Mouse (Mus musculus): Measurements from ENCODE around the gene Dolpp1. TPM values are rescaled to one million over a fixed set of nuclear protein-coding genes. Genes with fewer than 3 reads are reported as not detected.

Dolpp1 gene
- 24.4 and 31.5 TPM in 2 replicates for polyA plus RNA-seq (2012)

DNA sequence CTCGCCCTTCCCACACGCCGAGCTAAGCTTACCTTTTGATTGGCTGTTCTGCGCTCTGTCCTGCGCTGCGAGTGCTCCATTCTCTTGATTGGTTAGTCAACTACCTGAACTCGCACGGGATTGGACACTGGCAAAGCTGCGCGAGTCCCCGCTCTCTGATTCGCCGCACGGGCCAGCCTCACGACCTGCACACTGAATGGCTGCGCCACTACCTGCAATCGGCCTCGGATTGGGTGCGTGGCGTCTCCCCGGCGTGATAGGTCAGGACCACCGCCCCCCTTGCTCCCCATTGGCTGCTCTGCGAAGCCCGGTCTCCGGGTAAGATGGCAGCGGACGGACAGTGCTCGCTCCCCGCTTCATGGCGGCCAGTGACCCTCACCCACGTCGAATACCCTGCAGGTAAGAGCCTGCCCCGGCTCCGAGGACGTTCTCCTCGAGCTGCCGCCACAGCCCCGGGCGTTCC, at the start of gene Dolpp1:
Dolpp1 (plus strand) TSS at position 141 of the 463 bp plus-strand sequence.
- TF ChIP-seq GATA1 (IDR thresholded peaks at IDR 0.05; ENCODE audit: low read length), result no peak

DNA sequence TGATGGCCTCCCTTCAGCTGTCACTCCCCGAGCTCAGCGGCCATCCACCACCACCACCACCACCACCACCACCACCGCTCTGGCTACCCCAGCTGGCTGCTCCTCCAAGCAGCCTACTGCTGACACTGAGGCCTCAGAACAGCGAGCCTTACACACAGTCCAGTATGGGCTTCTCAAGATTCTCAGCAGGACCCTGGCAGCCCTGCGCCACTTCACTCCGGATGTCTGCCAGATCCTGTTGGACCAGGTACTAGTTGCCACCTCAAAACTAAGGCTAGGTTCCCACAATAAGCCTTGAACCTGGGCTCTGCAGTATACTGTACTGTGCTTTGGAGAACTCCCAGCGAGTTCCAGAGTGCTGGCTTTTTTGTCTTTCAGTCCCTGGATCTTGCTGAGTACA, 49.5 kb upstream of the Dolpp1 start:
- TF ChIP-seq GATA1 (IDR thresholded peaks at IDR 0.05; ENCODE audit: low read length), result no peak

DNA sequence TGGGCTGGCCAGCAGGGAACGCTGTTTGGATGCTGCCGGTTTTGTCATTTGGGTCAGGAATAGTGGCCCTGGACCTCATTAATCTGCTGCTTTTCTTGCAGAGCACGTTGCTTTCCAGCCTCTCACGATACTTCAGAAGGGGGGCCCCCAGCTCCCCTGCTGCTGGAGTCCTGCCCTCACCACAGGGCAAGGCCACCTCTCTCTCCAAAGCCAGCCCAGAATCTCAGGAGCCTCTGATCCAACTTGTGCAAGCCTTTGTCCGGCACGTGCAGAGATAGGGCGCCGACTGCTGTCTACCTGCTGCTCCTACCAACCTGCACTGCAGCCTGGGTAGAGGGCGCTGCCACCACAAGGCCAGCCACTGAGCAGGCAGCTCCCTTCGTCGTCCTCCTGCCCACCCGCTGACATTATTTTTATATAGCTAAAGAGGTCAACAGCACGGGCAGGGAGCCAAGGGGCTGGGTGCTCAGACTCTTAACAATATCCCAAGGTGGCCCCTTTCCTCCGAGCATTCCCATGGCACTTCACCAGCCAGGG, 48.4 kb upstream of the Dolpp1 start:
- TF ChIP-seq GATA1 (IDR thresholded peaks at IDR 0.05; ENCODE audit: low read length), result no peak

DNA sequence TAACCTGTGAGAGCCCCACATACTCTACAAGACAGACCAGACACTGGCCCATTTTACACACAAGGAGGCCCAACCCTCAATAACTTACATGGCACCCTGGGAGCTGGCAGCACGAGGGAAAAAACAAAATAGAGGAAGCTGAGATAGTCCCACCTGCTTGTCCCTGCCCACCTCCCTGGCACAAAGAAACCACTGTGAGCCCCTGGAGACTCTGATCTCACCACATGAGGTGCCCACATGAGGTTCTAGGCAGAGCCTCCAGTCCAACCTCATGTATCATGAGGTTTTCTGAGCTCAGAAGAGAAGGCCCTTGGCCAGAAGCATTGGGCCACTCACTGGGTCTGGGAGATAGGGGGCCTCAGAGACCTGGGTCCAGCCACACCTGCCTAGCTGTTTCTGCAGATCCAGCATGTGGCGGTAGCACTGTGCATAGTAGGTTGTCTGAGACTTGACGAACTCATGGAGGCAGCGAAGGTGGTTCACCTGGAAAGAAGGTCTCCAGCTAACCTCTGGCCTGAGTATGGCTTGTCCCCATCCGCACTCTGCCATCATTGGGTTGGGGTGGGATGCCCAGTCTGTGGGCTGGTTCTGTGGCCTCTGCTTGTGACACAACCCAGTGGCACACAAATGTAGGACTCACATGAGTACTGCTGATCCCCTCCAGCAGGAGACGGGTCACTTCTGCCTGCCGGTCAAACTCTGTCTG, 45.9 kb upstream of the Dolpp1 start:
- TF ChIP-seq GATA1 (IDR thresholded peaks at IDR 0.05; ENCODE audit: low read length), result no peak

DNA sequence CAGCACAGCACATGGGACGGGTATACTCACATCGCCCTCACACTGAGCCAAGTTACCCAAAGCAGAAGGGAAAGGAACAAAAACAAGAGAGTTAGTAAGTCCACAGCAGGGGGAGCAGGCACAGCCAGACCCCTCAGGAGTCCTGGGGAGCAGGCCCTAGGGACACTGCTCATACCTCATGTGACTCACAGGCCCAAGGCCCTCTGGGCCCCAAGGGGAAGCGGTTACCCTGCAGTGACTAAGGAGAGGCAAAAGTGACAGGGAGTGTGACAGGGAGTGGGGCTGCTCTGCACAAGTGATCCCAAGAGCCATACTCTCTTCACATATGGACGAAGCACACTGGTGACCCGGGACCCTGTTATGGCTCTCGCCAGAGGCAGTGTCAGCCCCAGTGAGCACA, 42.9 kb upstream of the Dolpp1 start:
- TF ChIP-seq GATA1 (IDR thresholded peaks at IDR 0.05; ENCODE audit: low read length), result no peak

DNA sequence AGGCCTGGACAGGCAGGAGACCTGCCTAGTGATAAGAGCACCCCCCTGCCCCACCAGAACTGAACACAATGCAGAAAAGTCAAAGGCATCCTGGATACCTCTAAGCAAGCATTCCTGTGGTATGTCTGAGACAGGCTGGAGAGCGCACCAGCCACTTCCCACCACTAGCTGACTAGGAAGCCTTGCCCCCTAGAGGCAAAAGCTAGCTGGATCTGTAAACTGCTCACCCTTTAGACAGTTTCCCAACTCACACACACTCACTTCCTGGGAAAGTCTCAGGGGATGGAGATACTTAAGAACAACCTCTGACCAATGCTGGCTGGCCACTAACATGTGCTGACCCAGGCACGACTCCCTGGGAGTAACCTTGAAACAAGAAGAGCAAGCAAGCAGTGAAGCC, 40.9 kb upstream of the Dolpp1 start:
- TF ChIP-seq GATA1 (IDR thresholded peaks at IDR 0.05; ENCODE audit: low read length), result no peak

DNA sequence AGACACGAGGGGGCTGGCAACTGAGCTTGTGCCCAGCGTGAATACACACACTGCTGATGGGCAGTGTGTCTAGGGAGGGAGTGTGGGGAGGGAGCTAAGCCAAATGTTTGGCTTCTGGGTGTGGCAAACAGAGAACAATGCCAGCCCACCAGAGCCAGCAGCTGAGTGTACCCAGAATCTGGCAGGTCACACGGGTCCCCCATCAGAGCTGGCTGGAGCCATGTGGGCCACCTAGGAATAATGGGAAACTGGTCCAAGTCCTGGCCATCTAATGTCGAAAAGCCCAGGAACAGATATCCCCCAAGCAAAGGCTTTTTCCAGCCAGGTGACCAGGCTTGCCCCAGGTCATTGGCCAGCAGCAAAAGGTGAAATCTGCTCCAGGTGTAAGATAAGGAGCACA, 36.2 kb upstream of the Dolpp1 start:
- no peak for TF ChIP-seq GATA1 (IDR thresholded peaks at IDR 0.05; ENCODE audit: low read length)

DNA sequence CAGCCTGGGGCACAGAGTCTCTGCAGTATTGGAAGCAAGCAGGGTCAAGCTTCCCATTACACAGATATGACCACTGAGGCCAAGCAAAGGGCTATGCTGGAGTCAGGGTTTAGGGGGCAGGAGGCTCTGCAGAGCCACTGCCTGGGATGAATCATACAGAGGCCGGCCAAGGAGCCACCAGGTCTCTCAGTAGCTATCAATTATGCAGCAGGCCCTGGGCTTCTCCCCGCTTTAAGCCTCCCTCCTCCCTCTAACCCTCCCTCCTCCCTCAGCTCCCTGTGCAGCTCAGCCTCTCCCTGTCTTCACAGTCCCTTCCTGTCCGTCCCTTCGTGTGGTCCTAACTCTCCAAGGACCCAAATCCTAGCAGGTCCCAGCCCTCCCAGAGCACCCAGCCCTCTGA, 35.8 kb upstream of the Dolpp1 start:
- TF ChIP-seq GATA1 (IDR thresholded peaks at IDR 0.05; ENCODE audit: low read length), result no peak

DNA sequence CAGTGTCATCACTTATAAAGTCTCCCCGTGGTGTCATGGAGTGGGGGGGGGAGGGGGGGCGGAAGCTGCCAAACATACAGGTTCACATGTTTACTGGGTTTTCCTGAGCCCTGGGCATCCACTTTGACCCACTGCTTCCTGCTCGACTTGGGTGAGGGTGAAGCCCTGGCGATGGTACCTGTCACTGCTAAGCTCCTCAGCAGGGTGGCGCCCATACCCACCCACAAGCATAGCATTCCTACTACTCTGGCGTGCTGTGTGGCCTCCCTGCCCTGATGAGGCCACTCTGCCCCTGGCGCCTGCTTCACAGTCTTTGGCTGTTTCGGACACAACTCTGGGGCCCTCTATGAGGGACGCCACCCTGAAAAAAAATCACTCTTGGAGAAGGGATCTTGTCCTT, 35.1 kb upstream of the Dolpp1 start:
- no peak for TF ChIP-seq GATA1 (IDR thresholded peaks at IDR 0.05; ENCODE audit: low read length)

DNA sequence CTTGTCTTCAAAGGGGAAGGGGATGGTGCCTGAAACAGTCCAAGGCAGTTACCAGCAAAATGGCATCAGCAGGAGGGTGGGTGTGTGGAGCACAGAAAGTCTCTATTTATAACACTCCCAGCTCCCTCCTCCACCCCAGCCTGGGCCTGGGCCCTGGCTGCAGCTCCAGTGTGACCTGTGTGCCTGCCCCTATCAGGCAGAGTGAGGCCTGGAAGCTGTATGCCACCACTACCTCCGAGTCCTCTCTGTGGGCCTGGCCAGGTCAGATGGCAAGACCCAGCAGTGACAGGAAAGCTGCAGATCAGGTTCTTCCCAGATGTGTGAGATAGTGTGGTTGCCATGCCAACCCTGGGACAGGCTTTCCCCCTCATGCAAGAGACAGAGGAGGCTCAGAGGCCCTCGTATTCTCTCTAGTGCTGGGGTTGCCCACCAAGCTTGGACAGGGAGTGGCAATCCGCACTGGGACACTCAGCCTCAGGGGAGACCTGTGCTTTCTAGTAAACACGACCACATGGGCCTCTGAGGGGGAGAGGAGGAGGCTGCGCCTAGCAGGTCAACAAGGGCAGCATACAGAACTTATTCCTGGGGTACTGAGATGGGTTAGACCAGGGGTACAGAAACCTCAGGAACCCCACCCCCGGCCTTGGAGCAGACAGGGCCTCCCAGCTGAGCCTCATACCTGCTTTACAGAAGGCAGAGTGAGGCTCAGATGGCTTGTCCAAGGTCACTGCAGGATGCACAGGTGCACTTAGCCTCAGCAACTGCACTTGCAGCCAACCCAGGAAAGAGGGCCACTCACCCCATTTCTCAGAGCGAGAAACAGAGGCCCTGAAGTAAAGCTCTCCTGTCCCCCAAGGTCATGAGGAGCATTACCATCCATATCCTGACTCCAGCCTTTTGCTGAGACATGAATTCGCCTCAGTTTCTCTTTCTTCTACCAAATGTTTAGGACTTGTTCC, 34.2 kb upstream of the Dolpp1 start:
- TF ChIP-seq GATA1 (IDR thresholded peaks at IDR 0.05; ENCODE audit: low read length), result no peak

DNA sequence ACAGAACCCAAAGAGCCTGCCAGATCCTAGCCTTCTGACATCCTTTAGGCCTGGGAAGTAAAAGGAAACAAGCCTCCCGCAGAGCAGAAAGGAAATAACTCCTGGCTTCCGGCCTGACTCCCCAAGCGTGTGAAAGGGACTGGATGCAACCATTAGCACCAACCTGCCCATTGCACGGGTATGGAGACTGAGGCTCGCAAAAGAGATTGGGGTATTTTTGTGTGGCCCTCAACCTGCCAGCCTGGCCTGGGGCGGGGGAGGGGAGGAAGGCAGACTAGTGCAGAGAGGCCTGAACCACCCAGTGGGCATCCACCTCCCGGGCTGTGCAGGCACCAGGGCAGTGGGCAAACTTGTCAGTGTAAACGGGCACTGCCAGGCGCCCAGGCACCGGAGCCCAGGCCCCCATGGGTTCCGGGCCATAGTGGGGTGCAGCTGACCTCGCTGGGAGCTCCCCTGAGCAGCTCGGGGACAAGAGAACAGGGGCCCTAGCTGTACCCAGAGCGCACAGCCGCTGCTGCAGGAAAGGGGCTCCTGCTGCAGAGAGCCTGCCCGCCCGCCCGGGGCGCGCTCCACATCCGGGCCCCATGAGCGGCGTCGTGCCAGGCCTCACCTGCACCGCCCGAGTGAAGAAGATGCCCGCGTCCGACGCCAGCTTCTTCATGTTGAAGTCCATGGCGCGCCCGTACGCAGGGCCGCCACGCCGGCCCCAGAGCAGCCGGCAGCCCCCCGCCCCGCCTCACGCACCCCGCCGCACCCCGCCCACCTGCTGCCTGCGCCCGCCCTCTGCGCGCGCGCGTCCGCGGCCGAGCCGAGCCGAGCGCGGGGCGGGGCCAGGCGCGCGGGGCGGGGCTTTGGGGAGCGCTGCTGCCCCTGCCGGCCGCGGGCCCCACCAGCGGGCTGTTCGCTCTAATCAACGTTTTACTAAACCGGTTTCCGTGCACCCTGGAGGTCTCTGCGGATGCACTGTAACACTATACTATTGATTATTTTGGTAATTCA, 33.2 kb upstream of the Dolpp1 start, which contains the start of gene Sh3glb2:
Sh3glb2 (minus strand) TSS at position 805 of the 999 bp plus-strand sequence.
- no peak for TF ChIP-seq GATA1 (IDR thresholded peaks at IDR 0.05; ENCODE audit: low read length)

DNA sequence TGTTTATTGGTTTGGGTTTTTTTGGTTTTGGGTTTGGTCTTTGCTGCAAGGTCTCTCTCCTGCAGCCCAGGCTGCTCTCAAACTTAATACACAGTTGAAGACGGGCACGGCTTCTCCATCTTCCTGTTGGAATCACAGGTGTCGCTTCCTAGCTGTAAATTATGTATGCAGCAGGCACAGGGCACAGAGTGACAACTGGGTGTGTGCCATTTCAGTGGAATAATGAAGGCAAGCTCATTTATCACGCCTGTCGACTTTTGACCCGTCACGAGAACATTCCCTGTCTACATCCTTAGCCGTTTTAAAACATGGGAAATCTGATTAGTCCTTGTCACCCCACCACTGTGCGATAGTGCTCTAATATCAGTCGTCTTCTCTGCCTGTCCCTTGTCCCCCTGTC, 31.4 kb upstream of the Dolpp1 start:
- TF ChIP-seq GATA1 (IDR thresholded peaks at IDR 0.05; ENCODE audit: low read length), result no peak

DNA sequence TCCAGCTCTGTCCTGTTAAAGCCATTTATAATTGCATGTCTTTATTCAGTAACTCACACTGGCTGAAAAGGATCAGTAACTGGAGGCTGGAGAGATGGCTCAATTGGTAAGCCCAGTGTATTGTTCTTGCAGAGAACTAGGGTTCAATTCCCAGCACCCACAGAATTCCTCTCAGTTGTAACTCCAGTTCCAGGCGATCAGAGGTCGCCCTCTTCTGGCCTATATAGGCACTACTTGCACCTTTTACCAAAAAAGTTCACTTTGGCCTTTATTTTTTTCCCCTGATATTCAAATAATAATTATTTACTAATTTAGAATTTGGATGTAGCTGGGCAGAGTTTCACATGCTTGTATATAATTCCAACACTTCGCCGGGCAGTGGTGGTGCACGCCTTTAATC, 29.2 kb upstream of the Dolpp1 start:
- TF ChIP-seq GATA1 (IDR thresholded peaks at IDR 0.05; ENCODE audit: low read length), result no peak

DNA sequence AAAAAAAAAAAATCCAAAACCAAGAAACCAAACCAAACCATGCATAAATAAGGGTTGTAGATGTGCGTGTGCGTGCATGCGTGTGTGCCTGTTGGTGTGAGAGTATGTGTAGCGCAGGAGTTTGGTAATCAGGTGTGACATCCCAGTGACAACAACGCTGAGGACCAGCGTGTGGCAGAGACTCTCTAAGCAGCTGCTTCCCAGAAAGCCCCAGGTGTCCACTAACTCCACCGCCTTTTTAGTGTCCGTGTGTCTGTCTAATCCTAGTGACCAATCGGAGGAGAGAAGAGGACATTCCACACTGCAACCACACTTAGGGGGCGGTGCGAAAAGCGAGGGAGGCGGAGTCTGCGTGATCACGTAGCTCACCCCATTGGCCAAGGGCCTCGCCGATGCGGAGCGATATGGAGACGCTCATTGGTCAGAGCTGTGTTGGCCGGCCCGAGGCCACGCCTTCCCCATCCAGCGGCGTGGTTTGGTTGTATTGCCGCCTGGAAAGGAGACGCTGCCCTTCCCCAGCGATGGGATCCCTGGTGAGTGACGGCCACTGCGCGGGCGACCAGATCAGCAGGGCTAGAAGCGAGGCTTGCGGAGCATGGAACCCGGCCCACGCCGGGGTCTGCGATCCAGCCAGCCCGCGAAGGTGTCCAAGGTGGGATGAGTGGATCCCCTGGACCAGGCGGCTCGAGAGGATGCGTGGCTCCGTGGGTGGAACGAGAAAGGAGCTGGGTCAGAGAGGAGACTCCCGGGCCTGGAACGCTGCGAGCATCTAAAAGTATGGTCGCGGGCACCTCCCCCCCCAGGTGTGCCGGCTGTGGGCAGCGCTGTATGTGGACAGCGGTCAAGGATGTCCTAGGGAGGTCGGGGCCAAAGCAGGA, 28.0 kb upstream of the Dolpp1 start, which contains the start of gene Miga2:
Miga2 (plus strand) TSS at position 461 of the 878 bp plus-strand sequence.
- no peak for TF ChIP-seq GATA1 (IDR thresholded peaks at IDR 0.05; ENCODE audit: low read length)
